ENCODE assay signal across 8 mouse cellular contexts in the genomic region with DNA sequence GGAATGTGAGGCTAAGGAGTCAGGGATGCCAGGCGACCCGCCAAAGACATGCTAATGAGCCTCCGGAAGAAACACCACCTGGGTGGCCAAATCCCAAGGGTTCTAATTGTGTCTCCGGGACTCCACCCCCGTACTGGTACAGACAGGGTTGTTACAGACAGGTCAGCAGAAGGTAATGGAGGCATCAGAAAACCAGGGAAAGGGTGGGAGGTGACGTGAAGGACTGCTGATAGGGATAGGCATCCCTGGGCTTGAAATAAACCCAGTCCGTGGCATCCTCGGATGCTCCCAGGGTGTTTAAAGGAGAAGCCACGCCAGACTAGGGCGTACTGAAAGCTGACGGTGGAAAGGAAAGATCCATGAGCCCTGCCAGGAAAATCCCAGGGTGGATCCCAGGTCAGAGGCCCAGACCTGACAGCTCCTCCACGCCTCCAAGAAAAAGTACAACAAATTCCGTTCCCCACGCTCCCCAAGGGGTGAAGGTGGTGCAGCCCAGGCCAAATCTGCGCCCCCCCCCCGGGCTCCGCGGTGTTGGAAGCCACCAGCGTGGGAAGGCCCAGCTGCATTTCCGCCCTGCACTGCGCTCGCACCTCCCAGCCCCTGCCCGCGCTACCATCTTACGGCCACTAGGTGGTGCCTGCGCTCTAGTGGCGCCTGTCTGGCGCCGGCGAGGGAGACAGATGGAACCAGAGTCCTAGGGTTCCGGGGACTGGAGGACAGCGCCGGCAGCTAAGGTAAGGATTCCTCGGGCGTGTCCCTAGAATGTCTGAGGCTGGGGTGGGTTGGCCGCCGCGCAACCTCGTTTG. TPM values are rescaled to one million over a fixed set of nuclear protein-coding genes. Genes with fewer than 3 reads are reported as not detected.
DNase-seq lines count a peak whose midpoint lies in the region; ATAC-seq lines count a peak whose summit lies in the region.

Gene Chd9, plus strand, starts transcription at position 172 of the 806 bp plus-strand sequence.

- H3K27ac ChIP-seq in hindbrain, embryonic 16.5 days (ENCODE audit: low read depth, low read length) = peak within 1 kb of the TSS; percentile 77
- peak within 1 kb of the TSS; percentile 48 for H3K27ac ChIP-seq in macrophage

- H3K9ac ChIP-seq in hindbrain, embryonic 16.5 days (ENCODE audit: low read depth, low read length) = peak within 1 kb of the TSS; percentile 75

- H3K4me3 ChIP-seq in hindbrain, embryonic 16.5 days (ENCODE audit: low read length) = peak within 1 kb of the TSS; percentile 56
- peak within 1 kb of the TSS; percentile 53 for H3K4me3 ChIP-seq in macrophage (ENCODE audit: inconsistent target)

- peaks cover 11% of the 10 kb centered on the region; the same call in 1 of the 2 replicates for H3K4me1 ChIP-seq in hindbrain, embryonic 16.5 days (ENCODE audit: control insufficient read depth, insufficient read depth, low read depth, low read length)

- under 1% methylated on average over 36 of the region's 39 CpGs for WGBS in hindbrain, embryonic 16.5 days
- WGBS in macrophage (ENCODE audit: missing documents) = 13% methylated on average over 38 of the region's 39 CpGs

- H3K36me3 ChIP-seq in hindbrain, embryonic 16.5 days (ENCODE audit: control insufficient read depth, insufficient read depth, low read length) = no peaks in the 10 kb centered on the region
- H3K36me3 ChIP-seq in macrophage (ENCODE audit: inconsistent target) = no peaks in the 10 kb centered on the region

- no peaks in the 10 kb centered on the region for H3K27me3 ChIP-seq in hindbrain, embryonic 16.5 days (replicated peaks; ENCODE audit: control insufficient read depth, insufficient read depth, low read length)

- H3K9me3 ChIP-seq in hindbrain, embryonic 16.5 days (ENCODE audit: control insufficient read depth, low read length) = no peaks in the 10 kb centered on the region

- H3K79me2 ChIP-seq in macrophage (ENCODE audit: inconsistent target) = peaks cover 19% of the 10 kb centered on the region; the same call in 1 of the 2 replicates

- peak within 1 kb of the TSS; percentile 84 for H3K4me2 ChIP-seq in hindbrain, embryonic 16.5 days (ENCODE audit: low read length)

- DNase-seq in T-cell, adult 2 months (ENCODE audit: low spot score) = peak; percentile 95
- DNase-seq in cerebellum, postnatal 36 days = peak; percentile 96 to 97
- DNase-seq in gastrocnemius, adult 18-20 months (ENCODE audit: low spot score) = peak; percentile 97
- peak; percentile 98 to 99 for DNase-seq in left cerebral cortex, adult 18-20 months (ENCODE audit: low spot score in 2 of 2)
- DNase-seq in right cerebral cortex, adult 18-20 months = peak; percentile 97
- DNase-seq in urinary bladder, postnatal 10 days (ENCODE audit: low spot score) = peak; percentile 92

- peak; percentile 96 for ATAC-seq in hindbrain, embryonic 16.5 days

RNA-seq across cellular contexts. Expression of gene Chd9, which starts in this region (rescaled TPM):
- 10 to 100 TPM; 28.7 to 53.9 TPM for total RNA-seq in gastrocnemius, adult 18-20 months (2021)
- polyA plus RNA-seq in hindbrain, embryonic 16.5 days (2015; fragmentation: Nextera tagmentation; extraction: Ambion mirVana) = 97.1 and 101 TPM in 2 replicates
- total RNA-seq in left cerebral cortex, adult 18-20 months (2021) = 100 to 1,000 TPM; 175 to 214 TPM
- 100 to 1,000 TPM; 166 to 430 (median 279) TPM for total RNA-seq in macrophage (2018; cell fraction: chromatin; rRNA removed)
- 100 to 1,000 TPM in 13 of 26 experiments, 10 to 100 TPM in 13; 78.0 to 147 (median 104) TPM for total RNA-seq in macrophage (2018; cell fraction: cytosol; rRNA removed)
- total RNA-seq in macrophage (2018; cell fraction: nucleus; rRNA removed) = 100 to 1,000 TPM; 112 to 337 (median 214) TPM
- 91.6 to 141 TPM (median 130 TPM) in 3 replicates for polyA plus RNA-seq in macrophage (2018)

Comparison
In these comparisons a context has a peak if more than half of its experiments do, and no peak if none do; other contexts are left out.
1. Peak in every context shown above with its lines: DNase-seq, ATAC-seq, H3K4me3 ChIP-seq and H3K27ac ChIP-seq.